Mouse (Mus musculus): Measurements from ENCODE around the gene Dok7. TPM values are rescaled to one million over a fixed set of nuclear protein-coding genes. Genes with fewer than 3 reads are reported as not detected.

The Dok7 gene
- total and polyA plus RNA-seq, 2 experiments, result not detected

DNA sequence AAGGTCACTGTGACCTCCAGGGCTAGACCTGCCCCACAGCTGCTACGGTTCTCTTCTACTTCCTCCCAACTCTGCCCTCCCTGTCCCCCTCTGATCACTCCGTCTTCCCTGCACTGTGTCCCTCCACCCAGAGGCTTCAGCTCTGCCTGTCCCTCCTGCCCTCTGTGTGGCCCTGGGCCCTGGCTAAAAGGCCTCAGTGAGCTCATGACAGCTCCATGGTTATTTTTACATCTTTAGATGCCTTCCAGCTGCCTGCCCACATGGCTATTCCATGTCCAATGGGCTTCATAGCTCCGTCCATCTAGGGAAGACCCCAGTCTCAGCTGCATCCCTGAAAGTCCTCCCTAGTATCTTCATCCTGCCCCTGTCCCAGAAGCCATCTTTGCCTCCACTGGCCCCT, 3.5 kb downstream of the Dok7 start:
- Histone ChIP-seq H3K27me3 (ENCODE audit: control insufficient read depth, insufficient read depth, low read length) (peaks cover 2% of the 10 kb centered on the region; the same call in 1 of the 2 replicates), H3K36me3 (ENCODE audit: control insufficient read depth, insufficient read depth, low read length) (no peaks in the 10 kb centered on the region), H3K27ac (replicated peaks; ENCODE audit: insufficient read depth, low read depth, low read length) (no peak overlapping the region), H3K4me1 (ENCODE audit: control insufficient read depth, insufficient read depth, low read length) (no peaks in the 10 kb centered on the region), H3K79me2 (ENCODE audit: control insufficient read depth, insufficient read depth, low read length) (no peaks in the 10 kb centered on the region), H3K9ac (ENCODE audit: low read depth, low read length) (no peak overlapping the region), H3K4me3 (ENCODE audit: insufficient read depth, low read depth, low read length) (no peak overlapping the region)
- no peak for DNase-seq (ENCODE audit: extremely low read depth, low read depth, low spot score)
- WGBS, result 70% methylated on average over 3 of the region's 3 CpGs
- TF ChIP-seq POLR2A (IDR thresholded peaks at IDR 0.05; ENCODE audit: extremely low read depth, insufficient read depth, low read length), result no peak
- TF ChIP-seq CTCF (IDR thresholded peaks at IDR 0.05; ENCODE audit: low read depth, low read length), result no peak

DNA sequence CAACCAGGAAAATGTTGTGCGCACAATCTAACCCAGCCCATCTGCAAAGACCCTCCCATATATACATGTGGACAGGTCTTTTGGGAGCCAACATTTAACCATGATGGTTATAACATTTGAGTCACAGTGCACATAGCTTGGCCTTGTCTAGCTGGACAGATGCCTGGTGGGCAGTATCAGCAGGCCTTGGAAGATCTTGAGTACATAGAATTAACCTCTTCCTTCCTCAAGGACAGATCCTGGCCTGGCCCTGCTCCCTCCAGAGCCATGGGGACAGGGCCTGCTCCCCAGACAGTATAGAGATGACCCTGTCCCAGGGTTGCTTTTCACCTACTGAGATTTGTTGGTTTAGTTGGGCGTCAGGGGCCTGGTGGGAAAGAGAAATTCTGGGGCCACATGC, 13.3 kb downstream of the Dok7 start:
- Histone ChIP-seq H3K9ac (ENCODE audit: low read depth, low read length) (no peak overlapping the region), H3K4me3 (ENCODE audit: insufficient read depth, low read depth, low read length) (no peak overlapping the region), H3K27me3 (ENCODE audit: control insufficient read depth, insufficient read depth, low read length) (no peaks in the 10 kb centered on the region), H3K79me2 (ENCODE audit: control insufficient read depth, insufficient read depth, low read length) (no peaks in the 10 kb centered on the region), H3K27ac (replicated peaks; ENCODE audit: insufficient read depth, low read depth, low read length) (no peak overlapping the region), H3K4me1 (ENCODE audit: control insufficient read depth, insufficient read depth, low read length) (no peaks in the 10 kb centered on the region), H3K36me3 (ENCODE audit: control insufficient read depth, insufficient read depth, low read length) (no peaks in the 10 kb centered on the region)
- DNase-seq (ENCODE audit: extremely low read depth, low read depth, low spot score), result no peak
- WGBS, result 85% methylated on average over 2 of the region's 2 CpGs
- TF ChIP-seq CTCF (IDR thresholded peaks at IDR 0.05; ENCODE audit: low read depth, low read length) (no peak), POLR2A (IDR thresholded peaks at IDR 0.05; ENCODE audit: extremely low read depth, insufficient read depth, low read length) (no peak)

DNA sequence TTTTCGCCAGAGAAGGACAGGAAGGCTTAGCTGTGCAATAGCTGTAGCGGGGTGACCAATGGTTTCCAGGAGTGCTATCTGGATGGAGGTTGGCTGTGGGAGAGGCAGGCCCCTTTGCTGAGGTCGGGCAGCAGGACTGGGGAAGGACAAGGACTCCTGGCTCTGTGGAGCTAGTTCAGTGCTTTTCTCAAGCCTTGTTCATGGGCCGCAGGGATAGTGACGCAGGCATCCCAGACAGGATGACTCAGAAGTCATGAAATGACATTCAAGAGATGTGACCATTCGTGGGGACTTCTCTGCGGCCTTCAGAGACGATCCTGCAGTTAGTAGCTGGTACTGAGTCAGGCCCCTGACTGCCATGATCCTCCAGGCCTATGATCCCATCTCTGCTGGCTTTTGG, 13.7 kb downstream of the Dok7 start:
- TF ChIP-seq POLR2A (IDR thresholded peaks at IDR 0.05; ENCODE audit: extremely low read depth, insufficient read depth, low read length), result no peak
- no peak for TF ChIP-seq CTCF (IDR thresholded peaks at IDR 0.05; ENCODE audit: low read depth, low read length)
- no peak overlapping the region for H3K4me3 ChIP-seq (ENCODE audit: insufficient read depth, low read depth, low read length)
- WGBS, result 85% methylated on average over 8 of the region's 8 CpGs

DNA sequence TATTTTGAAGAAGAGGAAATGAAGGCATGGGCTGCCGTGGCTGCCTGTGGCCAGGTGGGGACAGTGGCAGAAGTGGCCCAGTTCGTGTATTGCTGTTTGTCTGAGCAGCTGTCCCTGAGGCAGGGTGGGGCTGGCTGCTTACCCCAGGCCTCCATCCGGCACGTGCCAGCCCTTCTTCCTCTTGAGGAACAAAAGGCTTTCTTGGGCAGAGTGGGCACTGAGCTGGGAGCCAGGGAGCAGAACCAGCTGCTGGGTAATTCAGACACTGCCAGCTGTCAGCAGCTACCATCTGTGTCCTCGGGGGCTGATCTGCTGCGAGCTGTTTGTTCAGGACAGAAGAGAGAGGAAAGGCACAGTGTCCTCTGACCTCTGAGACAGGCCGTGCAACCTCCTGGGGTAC, 14.4 kb downstream of the Dok7 start:
- Histone ChIP-seq H3K4me3 (ENCODE audit: insufficient read depth, low read depth, low read length) (no peak overlapping the region), H3K9ac (ENCODE audit: low read depth, low read length) (no peak overlapping the region), H3K27ac (replicated peaks; ENCODE audit: insufficient read depth, low read depth, low read length) (no peak overlapping the region), H3K4me1 (ENCODE audit: control insufficient read depth, insufficient read depth, low read length) (no peaks in the 10 kb centered on the region), H3K79me2 (ENCODE audit: control insufficient read depth, insufficient read depth, low read length) (no peaks in the 10 kb centered on the region), H3K27me3 (ENCODE audit: control insufficient read depth, insufficient read depth, low read length) (no peaks in the 10 kb centered on the region), H3K36me3 (ENCODE audit: control insufficient read depth, insufficient read depth, low read length) (no peaks in the 10 kb centered on the region)
- DNase-seq (ENCODE audit: extremely low read depth, low read depth, low spot score), result no peak
- 64% methylated on average over 7 of the region's 7 CpGs for WGBS
- TF ChIP-seq CTCF (IDR thresholded peaks at IDR 0.05; ENCODE audit: low read depth, low read length) (no peak), POLR2A (IDR thresholded peaks at IDR 0.05; ENCODE audit: extremely low read depth, insufficient read depth, low read length) (no peak)

More for the DNA sequence above, 13.7 kb downstream of the Dok7 start:
- DNase-seq (ENCODE audit: extremely low read depth, low read depth, low spot score), result no peak
- Histone ChIP-seq H3K79me2 (ENCODE audit: control insufficient read depth, insufficient read depth, low read length) (no peaks in the 10 kb centered on the region), H3K27me3 (ENCODE audit: control insufficient read depth, insufficient read depth, low read length) (no peaks in the 10 kb centered on the region), H3K27ac (replicated peaks; ENCODE audit: insufficient read depth, low read depth, low read length) (no peak overlapping the region), H3K9ac (ENCODE audit: low read depth, low read length) (no peak overlapping the region), H3K4me1 (ENCODE audit: control insufficient read depth, insufficient read depth, low read length) (no peaks in the 10 kb centered on the region), H3K36me3 (ENCODE audit: control insufficient read depth, insufficient read depth, low read length) (no peaks in the 10 kb centered on the region)

DNA sequence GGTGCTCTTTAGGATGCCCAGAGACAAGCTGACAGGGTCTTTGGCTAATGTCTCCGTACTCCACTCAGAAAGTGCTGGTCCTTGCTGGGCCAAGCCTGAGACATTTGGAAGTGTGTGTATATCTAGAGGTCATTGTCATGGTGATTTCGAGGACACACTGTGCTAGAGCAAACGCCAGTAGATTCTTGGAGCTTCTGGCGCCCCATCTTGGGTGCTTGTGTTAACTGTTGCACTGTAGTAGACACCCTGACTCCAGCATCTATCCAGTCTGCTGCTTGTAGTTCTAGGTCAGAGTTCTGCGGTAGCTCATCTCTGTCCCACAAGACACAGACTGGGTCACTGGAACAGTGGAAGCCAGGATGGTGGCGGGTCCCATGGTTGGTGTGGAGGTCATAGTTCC, 15.3 kb downstream of the Dok7 start:
- no peak overlapping the region for H3K27ac ChIP-seq (replicated peaks; ENCODE audit: insufficient read depth, low read depth, low read length)
- TF ChIP-seq CTCF (IDR thresholded peaks at IDR 0.05; ENCODE audit: low read depth, low read length), result no peak
- H3K79me2 ChIP-seq (ENCODE audit: control insufficient read depth, insufficient read depth, low read length), result no peaks in the 10 kb centered on the region
- H3K4me1 ChIP-seq (ENCODE audit: control insufficient read depth, insufficient read depth, low read length), result no peaks in the 10 kb centered on the region
- 86% methylated on average over 6 of the region's 6 CpGs for WGBS
- H3K4me3 ChIP-seq (ENCODE audit: insufficient read depth, low read depth, low read length), result no peak overlapping the region
- H3K27me3 ChIP-seq (ENCODE audit: control insufficient read depth, insufficient read depth, low read length), result no peaks in the 10 kb centered on the region
- no peak for DNase-seq (ENCODE audit: extremely low read depth, low read depth, low spot score)
- no peak overlapping the region for H3K9ac ChIP-seq (ENCODE audit: low read depth, low read length)
- H3K36me3 ChIP-seq (ENCODE audit: control insufficient read depth, insufficient read depth, low read length), result no peaks in the 10 kb centered on the region

DNA sequence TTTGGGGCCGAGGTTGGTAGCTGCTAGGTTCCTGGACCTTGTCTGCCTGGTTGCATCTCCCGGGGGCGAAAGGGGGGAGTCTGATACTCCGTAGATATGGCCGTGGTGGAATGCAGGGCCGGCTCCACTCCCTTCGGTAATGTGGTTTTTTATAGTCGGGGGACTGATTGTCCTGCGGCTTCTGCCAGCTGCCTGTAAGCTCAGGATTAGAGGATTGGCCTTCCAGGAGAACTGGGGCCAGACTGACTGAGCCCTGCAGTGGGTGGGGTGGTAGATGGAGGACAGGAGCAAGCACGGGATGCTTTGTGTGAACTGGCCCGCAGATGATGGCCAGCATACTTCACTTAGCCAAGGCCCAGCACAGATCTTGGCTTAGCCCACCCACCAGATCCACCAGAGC, 16.7 kb downstream of the Dok7 start:
- TF ChIP-seq POLR2A (IDR thresholded peaks at IDR 0.05; ENCODE audit: extremely low read depth, insufficient read depth, low read length) (no peak), CTCF (IDR thresholded peaks at IDR 0.05; ENCODE audit: low read depth, low read length) (no peak)
- Histone ChIP-seq H3K27ac (replicated peaks; ENCODE audit: insufficient read depth, low read depth, low read length) (no peak overlapping the region), H3K79me2 (ENCODE audit: control insufficient read depth, insufficient read depth, low read length) (no peaks in the 10 kb centered on the region), H3K36me3 (ENCODE audit: control insufficient read depth, insufficient read depth, low read length) (no peaks in the 10 kb centered on the region), H3K9ac (ENCODE audit: low read depth, low read length) (no peak overlapping the region), H3K27me3 (ENCODE audit: control insufficient read depth, insufficient read depth, low read length) (no peaks in the 10 kb centered on the region), H3K4me1 (ENCODE audit: control insufficient read depth, insufficient read depth, low read length) (no peaks in the 10 kb centered on the region), H3K4me3 (ENCODE audit: insufficient read depth, low read depth, low read length) (no peak overlapping the region)
- no peak for DNase-seq (ENCODE audit: extremely low read depth, low read depth, low spot score)
- WGBS, result 77% methylated on average over 11 of the region's 11 CpGs
